Mouse (Mus musculus) heart, adult 18-20 months (tissue): ENCODE data around the gene Spata2l. TPM values are rescaled to one million over a fixed set of nuclear protein-coding genes. Genes with fewer than 3 reads are reported as not detected.
"Not testable (repeated sequence)": the region's sequence is repeated elsewhere in the genome, so short reads cannot be mapped to it uniquely, and the experiment has no call there.

Experiments
- DNase-seq, 2 experiments: peaks; one replicate each; pipeline ENCODE4 v3.0.0; 2021 to 2022; ENCODE audit warnings: mixed read lengths in 1 of 2
- total RNA-seq, 2 experiments: library from RNA; stranded (reverse); gene quantifications; 2 replicates each; pipeline ENCODE4 v1.2.3; 2021

Gene Spata2l
- total RNA-seq, 2 experiments from 2014 or later, result 7.0 to 7.9 TPM

DNA sequence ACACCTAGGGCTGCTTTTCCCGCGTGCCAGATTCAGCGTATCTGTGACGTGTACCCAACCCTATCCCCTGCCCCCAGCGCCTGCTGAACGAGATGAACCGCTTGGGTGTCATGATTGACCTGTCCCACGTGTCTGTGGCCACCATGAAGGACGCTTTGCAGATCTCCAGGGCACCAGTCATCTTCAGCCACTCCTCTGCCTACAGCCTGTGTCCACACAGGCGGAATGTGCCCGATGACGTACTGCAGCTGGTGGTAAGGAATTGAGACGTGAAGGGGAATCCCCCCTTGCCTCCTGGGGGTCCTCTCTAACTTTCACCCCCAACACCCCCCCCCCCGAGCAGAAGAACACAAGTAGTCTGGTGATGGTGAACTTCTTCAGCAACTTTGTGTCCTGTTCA, 36.2 kb downstream of the Spata2l start:
- no peak for DNase-seq

DNA sequence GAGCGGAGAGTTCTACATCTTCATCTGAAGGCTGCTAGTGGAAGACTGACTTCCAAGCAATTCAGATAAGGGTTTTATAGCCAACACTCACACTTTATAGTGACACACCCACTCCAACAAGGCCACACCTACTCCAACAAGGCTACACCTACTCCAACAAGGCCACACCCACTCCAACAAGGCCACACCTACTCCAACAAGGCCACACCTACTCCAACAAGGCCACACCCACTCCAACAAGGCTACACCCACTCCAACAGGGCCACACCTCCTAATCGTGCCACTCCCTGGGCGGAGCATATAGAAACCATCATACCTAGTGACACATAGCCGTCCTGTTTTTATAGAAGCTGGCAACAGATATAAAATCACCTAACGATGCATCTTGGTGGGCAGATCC, 39.0 kb downstream of the Spata2l start:
- DNase-seq, result not testable (repeated sequence)

DNA sequence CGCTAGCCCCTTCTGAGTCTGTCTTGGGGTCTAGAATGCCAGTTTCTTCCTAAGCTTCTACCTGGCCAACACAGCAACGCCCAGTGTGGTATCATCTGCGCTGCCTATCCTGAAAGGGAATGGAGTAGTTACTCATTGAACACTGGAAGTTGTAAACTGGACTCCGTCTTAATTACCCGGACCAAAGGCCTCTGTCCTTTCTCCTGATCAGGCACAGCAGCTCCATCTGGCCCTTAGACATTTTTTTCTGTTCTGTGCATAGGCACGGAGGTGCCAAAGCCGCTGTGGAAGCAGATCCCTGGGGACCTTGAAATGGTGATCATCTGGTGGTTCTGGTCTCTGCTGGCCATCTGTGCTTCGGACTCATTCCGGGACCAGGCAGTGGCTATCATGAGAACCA, 42.3 kb downstream of the Spata2l start:
- no peak for DNase-seq

DNA sequence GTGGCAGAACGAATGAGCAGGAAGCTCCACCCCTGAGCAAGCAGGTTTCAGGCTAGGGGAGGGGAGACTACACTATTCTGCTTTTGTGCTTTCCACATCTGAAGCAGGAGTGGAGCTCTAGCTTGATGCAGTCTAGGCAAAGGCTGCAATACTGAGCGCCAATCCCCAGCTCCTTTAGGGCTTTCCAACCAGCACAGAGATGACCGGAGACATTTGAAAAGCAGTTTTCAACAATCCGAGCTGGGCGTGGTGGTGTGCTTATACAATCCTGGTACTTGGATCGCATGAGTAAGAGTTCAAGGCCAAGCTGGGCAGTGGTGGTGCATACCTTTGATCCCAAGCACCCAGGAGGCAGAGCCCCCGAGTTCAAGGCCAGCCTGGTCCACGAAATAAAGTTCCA, 44.1 kb downstream of the Spata2l start:
- DNase-seq, result no peak

DNA sequence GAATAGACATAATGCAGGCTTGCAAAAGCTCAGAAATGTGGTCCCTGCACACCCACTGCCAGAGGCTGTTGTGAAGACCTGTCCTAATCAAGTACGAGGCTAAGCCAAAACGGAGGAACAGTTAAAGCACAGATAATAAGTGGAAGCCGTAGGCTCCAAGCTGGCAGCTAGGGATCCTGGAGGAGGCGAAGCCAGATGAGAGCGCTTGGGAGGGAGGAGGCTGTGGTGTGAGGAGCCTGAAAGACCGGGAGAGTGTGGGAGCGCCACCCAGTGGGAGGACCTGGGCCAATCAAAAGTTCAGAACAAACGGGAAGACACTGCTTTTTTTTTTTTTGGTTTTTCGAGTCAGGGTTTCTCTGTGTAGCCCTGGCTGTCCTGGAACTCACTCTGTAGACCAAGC, 45.4 kb downstream of the Spata2l start:
- peak; percentile 75 to 89 for DNase-seq

DNA sequence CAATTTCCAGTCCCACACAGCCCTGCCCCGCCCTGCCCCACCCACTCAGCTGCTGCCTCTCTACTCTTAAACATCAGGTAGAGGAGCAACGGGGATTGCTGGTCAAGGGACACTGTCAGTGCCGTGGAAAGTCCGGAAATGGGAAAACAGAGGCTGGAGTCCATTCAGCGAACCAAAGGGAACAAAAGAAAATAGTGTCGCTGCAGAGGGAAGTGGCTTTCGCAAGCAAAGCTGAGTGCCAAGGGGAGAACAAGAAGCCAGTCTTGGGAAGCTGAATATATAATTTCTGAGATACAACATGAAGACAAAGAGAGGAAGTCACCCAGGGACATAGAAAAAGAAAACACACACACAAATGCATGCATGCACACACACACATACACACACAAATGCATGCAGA, 47.2 kb downstream of the Spata2l start:
- peak in 1 of 2 experiments; percentile 35 for DNase-seq

DNA sequence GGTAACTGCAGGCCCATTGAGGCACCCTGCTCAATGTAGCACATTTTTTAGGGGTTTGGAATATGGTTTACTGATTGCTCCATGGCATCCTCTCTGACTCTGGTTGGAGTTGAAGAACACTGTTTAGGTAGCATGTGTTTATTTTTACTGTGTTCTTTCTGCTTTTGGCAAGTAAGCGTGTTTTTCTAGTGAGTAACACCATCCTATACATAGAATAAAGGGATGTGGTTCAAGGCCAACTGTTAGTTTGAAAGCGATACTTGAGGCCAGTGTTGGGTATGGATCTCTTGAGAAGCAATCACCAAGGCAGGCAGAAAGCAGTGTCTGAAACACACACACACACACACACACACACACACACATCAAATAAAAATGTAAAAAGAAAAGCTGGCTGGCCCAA, 48.0 kb downstream of the Spata2l start:
- no peak for DNase-seq

DNA sequence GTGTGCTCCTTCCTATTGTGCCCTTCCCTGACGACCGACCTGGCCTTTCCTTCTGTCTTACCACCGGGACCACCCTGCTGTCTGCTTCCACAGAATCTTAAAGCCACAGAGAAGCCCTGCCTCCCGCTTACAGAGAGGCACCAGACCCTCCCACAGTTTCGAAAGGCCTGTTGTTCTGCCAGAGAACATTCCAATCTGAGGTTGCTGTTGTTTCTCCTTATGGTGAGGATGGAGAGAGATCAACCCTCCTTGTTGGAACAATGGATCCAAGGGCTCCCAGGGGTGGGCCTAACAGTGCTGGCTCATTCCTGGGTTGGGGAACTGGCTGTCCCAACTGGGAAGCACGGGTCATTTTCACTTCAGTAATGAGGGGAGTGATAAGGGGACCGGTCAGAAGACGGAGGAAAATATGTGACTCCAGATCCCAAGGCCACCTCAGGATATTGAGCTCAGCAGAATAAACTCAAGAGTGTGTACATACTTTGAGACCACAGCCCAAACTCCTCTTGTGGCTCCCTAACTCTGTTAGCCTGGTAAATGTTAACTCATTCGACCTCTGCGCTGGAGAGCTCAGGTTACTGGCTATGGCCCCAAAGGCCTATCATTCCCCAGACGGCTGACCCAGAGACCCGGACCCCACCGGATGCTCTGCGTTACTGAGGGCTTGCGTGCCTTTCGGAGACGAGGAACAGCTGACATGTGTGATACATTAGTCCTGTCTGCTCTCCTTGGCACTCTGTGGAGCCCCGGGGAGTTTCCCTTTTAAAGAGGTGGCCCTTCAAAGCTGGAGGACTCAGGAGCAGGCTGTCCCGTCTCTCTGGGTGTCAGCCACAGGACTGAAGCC, 50.2 kb downstream of the Spata2l start, which contains the start of gene Dpep1:
TSS of gene Dpep1 (plus strand) at position 677 of the 844 bp plus-strand sequence.
- DNase-seq, result peak; percentile 82 to 89

DNA sequence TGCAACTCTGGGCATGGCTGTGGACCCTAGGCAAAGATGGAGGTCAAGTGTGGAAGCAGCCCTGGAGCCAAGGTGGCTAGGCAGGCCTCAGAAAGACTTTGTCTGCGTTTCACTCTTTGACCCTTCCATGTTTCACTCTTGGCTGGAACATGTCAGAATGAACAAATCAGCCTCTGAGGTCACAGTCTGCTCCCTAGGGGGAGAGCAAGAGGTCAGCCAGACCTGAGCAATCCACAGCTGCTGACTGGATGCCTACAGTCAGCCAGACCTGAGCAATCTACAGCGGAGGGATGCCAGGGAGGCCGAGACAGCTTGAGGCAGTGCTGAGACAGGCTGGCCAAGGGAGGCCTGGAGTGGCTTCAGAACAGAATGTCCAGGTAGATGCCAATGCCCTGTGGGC, 54.6 kb downstream of the Spata2l start:
- peak; percentile 78 to 85 for DNase-seq

Other genes with a start within 250 kb of the Spata2l start
- gene Ankrd11, start 194.0 kb downstream of the Spata2l start, total RNA-seq, result 10 to 100 TPM; 67.7 to 72.7 TPM
- 10 to 100 TPM; 94.2 to 100.0 TPM for gene Spg7, start 173.3 kb downstream of the Spata2l start, total RNA-seq
- 100 to 1,000 TPM; 462 to 489 TPM for gene Rpl13, start 133.9 kb downstream of the Spata2l start, total RNA-seq
- 1 to 10 TPM in 1 of 2 experiments, under 1 TPM in 1; 0.62 to 1.1 TPM for gene Cpne7, start 118.9 kb downstream of the Spata2l start, total RNA-seq
- gene Sult5a1, start 77.9 kb downstream of the Spata2l start, total RNA-seq, result 1 to 10 TPM in 1 of 2 experiments, under 1 TPM in 1; 0.82 to 1.3 TPM
- 10 to 100 TPM; 28.2 to 38.9 TPM for gene Dpep1, start 50.0 kb downstream of the Spata2l start, total RNA-seq
- 10 to 100 TPM; 56.4 to 68.6 TPM for gene Chmp1a, start 23.5 kb downstream of the Spata2l start, total RNA-seq
- 10 to 100 TPM; 28.5 to 31.6 TPM for gene Spata33, start 23.4 kb downstream of the Spata2l start, total RNA-seq
- 10 to 100 TPM; 17.5 to 24.2 TPM for gene Cdk10, start 11.4 kb downstream of the Spata2l start, total RNA-seq
- 10 to 100 TPM; 10.3 to 13.4 TPM for gene Zfp276, start 18.0 kb upstream of the Spata2l start, total RNA-seq
- 10 to 100 TPM; 27.8 to 31.5 TPM for gene Vps9d1, start 18.1 kb upstream of the Spata2l start, total RNA-seq
- 1 to 10 TPM; 4.5 to 8.4 TPM for gene Fanca, start 82.3 kb upstream of the Spata2l start, total RNA-seq
- gene Spire2, start 96.5 kb upstream of the Spata2l start, total RNA-seq, result under 1 TPM in 1 of 2 experiments, not detected in 1; 0.31 TPM
- 100 to 1,000 TPM; 129 to 152 TPM for gene Tcf25, start 137.5 kb upstream of the Spata2l start, total RNA-seq
- gene Mc1r, start 170.9 kb upstream of the Spata2l start, total RNA-seq, result not detected
- gene Tubb3, start 175.2 kb upstream of the Spata2l start, total RNA-seq, result under 1 TPM; 0.22 to 0.26 TPM
- 10 to 100 TPM; 64.5 to 64.6 TPM for gene Def8, start 187.3 kb upstream of the Spata2l start, total RNA-seq
- gene Afg3l1, start 241.7 kb upstream of the Spata2l start, total RNA-seq, result 10 to 100 TPM; 72.1 to 72.9 TPM